Mouse (Mus musculus) cerebellum, adult 2 months (tissue): ENCODE measurements at regions not wholly inside any gene's neighbourhood (a gene's known extent, or its start where the extent isn't known, plus 50 kb on each side); places are given as distances from the start of the nearest gene placed in this dataset.

Experiments
- DNase-seq, 2 experiments: peaks; one replicate each; pipeline ENCODE4 v3.0.0; 2021
- H3K27ac ChIP-seq: fragments of 200-500 bp; 2 replicates; pipeline ENCODE4 v1.5.1; 2012; ENCODE audit warnings: low read length, control low read depth, inconsistent platforms; ENCODE audit not compliant: insufficient read depth
- H3K27me3 ChIP-seq: fragments of 200-500 bp; 2 replicates; pipeline ENCODE4 v1.6.1; 2012; ENCODE audit warnings: inconsistent platforms, mild to moderate bottlenecking, low read length, moderate library complexity; ENCODE audit not compliant: control insufficient read depth, insufficient read depth
- H3K4me1 ChIP-seq: fragments of 200-500 bp; 2 replicates; pipeline ENCODE4 v1.6.1; 2011; ENCODE audit warnings: low read length; ENCODE audit not compliant: control insufficient read depth, insufficient read depth
- H3K4me3 ChIP-seq: fragments of 200-500 bp; replicated peaks from 2 replicates; pipeline ENCODE3; 2011; ENCODE audit warnings: mild to moderate bottlenecking, low read depth, low read length, control low read depth; ENCODE audit not compliant: insufficient read depth
- CTCF ChIP-seq: fragments of 200-500 bp; IDR thresholded peaks from 2 replicates; pipeline ENCODE4 v1.5.1; 2011; ENCODE audit warnings: low read depth, mild to moderate bottlenecking, control low read depth, low read length, moderate library complexity, borderline replicate concordance; ENCODE audit not compliant: insufficient read depth
- POLR2A ChIP-seq: fragments of 200-500 bp; IDR thresholded peaks from 2 replicates; pipeline ENCODE4 v1.6.1; 2011; ENCODE audit warnings: low read length, control low read depth, borderline replicate concordance; ENCODE audit not compliant: insufficient read depth
- WGBS: fragments of 180-500 bp; shearing (Covaris S2); methylation state at CpG from one replicate; pipeline ENCODE4 v1.1.7; 2018; 5-methylcytosine and 5-hydroxymethylcytosine counted together

DNA sequence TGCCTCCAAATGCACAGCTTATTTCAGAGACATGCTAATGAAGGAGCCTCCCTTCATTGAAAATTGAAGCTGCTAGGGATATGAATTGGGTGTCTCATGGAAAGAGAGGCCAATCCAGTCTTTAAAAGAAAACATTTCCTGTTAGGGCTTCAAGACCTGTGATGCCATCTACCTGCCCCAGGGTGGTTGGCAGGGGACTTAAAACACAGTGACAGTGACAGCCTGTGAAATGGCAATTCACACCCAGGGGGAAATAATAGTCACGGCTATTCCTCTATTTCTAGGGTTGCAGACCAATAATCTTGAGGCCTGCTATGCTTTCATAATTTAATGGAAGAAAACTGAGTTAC, 207.4 kb upstream of the Ccdc122 start:
- H3K27me3 ChIP-seq, result no peaks in the 10 kb centered on the region
- no peak for TF ChIP-seq POLR2A
- no peak for TF ChIP-seq CTCF
- H3K4me1 ChIP-seq, result 0 out of 2 replicates have a peak, but pooled peaks cover 2% of the 10 kb centered on the region
- no peak overlapping the region for H3K4me3 ChIP-seq
- DNase-seq, result no peak
- 35% methylated on average over 1 of the region's 1 CpGs for WGBS
- H3K27ac ChIP-seq, result no peak overlapping the region

DNA sequence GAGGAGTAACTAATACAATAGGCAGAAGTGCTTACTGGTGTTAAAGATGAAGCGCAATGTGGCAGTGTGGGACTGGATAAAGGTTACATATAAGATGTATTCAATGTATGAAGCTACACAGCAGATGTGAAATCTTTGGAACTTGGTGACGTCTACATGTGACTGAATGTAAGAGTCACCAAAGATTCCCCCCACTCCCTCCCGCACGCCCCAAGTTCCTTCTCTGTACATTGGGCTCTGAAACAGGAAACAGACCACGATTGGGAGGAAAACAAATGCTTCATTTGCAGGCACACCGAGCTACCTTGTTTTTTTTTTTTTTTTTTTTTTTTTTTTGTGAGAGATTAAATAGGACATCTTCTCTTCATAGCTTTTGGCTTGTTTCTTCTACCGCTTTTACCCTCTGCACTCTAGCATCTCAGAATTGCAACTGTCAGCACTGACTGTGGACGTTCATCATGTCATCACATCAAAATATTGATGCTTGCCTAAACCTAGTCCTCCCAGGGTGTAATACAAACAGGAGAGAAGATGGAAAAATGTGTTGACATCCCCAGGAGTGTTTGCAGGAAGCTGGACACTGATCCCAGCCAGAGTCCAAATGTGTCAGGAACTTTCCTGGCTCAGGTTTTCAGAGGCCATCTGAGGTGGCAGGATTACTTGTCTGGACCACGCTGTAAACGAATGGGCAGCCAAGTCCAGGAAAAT, 208.0 kb upstream of the Ccdc122 start:
- Histone ChIP-seq H3K4me3 (no peak overlapping the region), H3K27ac (no peak overlapping the region), H3K27me3 (no peaks in the 10 kb centered on the region), H3K4me1 (0 out of 2 replicates have a peak, but pooled peaks cover 2% of the 10 kb centered on the region)
- TF ChIP-seq POLR2A (no peak), CTCF (no peak)
- 56% methylated on average over 10 of the region's 10 CpGs for WGBS
- DNase-seq, result peak; percentile 17 to 51

GRCm38 (mm10) chr14:76824066-76824465, 212.5 kb upstream of the Ccdc122 start:
- DNase-seq, result no peak
- no peak overlapping the region for H3K27ac ChIP-seq
- no peak overlapping the region for H3K4me3 ChIP-seq
- no peaks in the 10 kb centered on the region for H3K27me3 ChIP-seq
- H3K4me1 ChIP-seq, result peaks cover 2% of the 10 kb centered on the region; the same call in 1 of the 2 replicates
- TF ChIP-seq CTCF, result no peak
- TF ChIP-seq POLR2A, result no peak
- WGBS, result 95% methylated on average over 3 of the region's 3 CpGs

GRCm38 (mm10) chr14:76822766-76823325, 213.7 kb upstream of the Ccdc122 start:
- 49% methylated on average over 9 of the region's 9 CpGs for WGBS
- H3K4me3 ChIP-seq, result no peak overlapping the region

GRCm38 (mm10) chr14:76821892-76822291, 214.7 kb upstream of the Ccdc122 start:
- no peak overlapping the region for H3K27ac ChIP-seq
- no peak overlapping the region for H3K4me3 ChIP-seq
- no peaks in the 10 kb centered on the region for H3K27me3 ChIP-seq
- WGBS, result 87% methylated on average over 8 of the region's 8 CpGs
- no peaks in the 10 kb centered on the region; the same call in 1 of the 2 replicates for H3K4me1 ChIP-seq
- TF ChIP-seq POLR2A (no peak), CTCF (no peak)
- no peak for DNase-seq

More at GRCm38 (mm10) chr14:76822766-76823325, 213.7 kb upstream of the Ccdc122 start:
- no peak for DNase-seq
- Histone ChIP-seq H3K27me3 (no peaks in the 10 kb centered on the region), H3K4me1 (no peaks in the 10 kb centered on the region; the same call in 1 of the 2 replicates), H3K27ac (no peak overlapping the region)
- no peak for TF ChIP-seq POLR2A
- no peak for TF ChIP-seq CTCF

DNA sequence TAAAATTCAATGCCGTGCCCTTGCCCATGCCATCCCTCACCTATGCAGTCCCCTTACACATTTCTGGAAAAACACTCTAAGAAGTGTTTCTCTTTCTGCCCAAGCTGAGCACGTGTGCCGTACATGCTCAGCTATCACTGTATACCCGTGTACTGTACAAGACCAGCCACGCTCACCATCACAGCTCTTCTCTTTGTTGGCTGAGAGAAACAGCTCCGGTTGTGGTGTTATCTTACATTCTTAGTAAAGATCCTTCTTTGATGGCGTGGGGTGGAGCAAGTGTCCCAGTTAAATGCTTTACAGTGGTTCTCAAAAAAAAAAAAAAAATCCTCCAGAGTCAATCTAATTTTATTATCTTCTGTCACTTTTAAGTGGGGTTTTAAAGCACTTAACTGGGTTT, 215.1 kb upstream of the Ccdc122 start:
- 95% methylated on average over 7 of the region's 7 CpGs for WGBS
- H3K27ac ChIP-seq, result no peak overlapping the region
- no peaks in the 10 kb centered on the region for H3K27me3 ChIP-seq
- H3K4me3 ChIP-seq, result no peak overlapping the region
- no peak for DNase-seq
- TF ChIP-seq POLR2A (no peak), CTCF (no peak)
- H3K4me1 ChIP-seq, result no peaks in the 10 kb centered on the region; the same call in 1 of the 2 replicates

DNA sequence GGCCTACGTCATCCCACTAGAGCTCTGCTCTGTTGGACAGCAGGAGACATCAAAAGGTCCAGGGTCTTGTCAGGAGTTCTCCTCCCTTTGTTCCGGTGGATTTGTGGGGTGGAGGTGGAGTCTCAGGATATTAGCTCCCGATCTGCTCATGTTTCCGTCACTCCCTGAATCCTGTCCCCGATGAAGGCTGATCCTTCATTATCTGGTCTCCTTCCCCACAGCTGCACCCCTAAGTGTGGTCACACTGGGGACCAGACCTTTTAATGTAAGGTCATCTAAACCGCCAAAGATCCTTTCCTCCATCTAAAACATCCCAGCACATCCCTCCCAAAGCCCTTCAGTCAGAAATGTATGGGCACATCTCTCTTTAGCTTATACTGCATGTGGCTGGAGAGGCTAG, 215.6 kb upstream of the Ccdc122 start:
- Histone ChIP-seq H3K27me3 (no peaks in the 10 kb centered on the region), H3K4me3 (no peak overlapping the region), H3K27ac (no peak overlapping the region), H3K4me1 (no peaks in the 10 kb centered on the region; the same call in 1 of the 2 replicates)
- no peak for DNase-seq
- TF ChIP-seq CTCF (no peak), POLR2A (no peak)
- WGBS, result 89% methylated on average over 6 of the region's 6 CpGs

DNA sequence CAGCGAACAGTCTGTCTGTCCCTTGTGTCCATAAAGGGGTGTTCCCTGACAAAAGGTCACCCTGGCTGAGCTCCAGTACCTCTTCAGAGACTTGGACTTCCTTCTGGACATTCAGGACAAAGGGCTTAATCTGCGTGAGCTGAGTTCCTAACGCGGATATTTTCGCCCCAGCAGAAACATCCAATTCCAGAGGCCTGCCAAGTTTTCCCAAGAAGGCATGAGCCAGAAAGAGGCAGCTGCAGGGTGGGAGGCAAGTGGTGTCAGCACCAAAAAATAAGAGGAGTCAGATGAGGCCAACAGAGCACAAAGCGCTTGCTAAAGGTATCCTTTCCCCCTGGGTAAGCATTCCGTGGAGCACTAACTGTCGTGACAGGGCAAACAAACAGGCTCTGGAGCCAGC, 216.9 kb upstream of the Ccdc122 start:
- TF ChIP-seq CTCF, result no peak
- H3K27me3 ChIP-seq, result no peaks in the 10 kb centered on the region
- no peaks in the 10 kb centered on the region; the same call in 1 of the 2 replicates for H3K4me1 ChIP-seq
- DNase-seq, result peak; percentile 32 to 61
- H3K4me3 ChIP-seq, result no peak overlapping the region
- 30% methylated on average over 8 of the region's 8 CpGs for WGBS
- H3K27ac ChIP-seq, result 0 out of 2 replicates have a peak overlapping the region, but pooled peaks have one; percentile 15
